Mouse (Mus musculus): ENCODE results near the gene Atp2b1. TPM values are rescaled to one million over a fixed set of nuclear protein-coding genes. Genes with fewer than 3 reads are reported as not detected.

Atp2b1 gene
- total and polyA plus RNA-seq, 3 experiments = 23.5 to 26.6 TPM; not detected in 1

- TF ChIP-seq MAZ (IDR thresholded peaks at IDR 0.05; ENCODE audit: low read depth, low read length) (no peak), EP300 (IDR thresholded peaks at IDR 0.05; ENCODE audit: low read depth in 1 of 2, low read length in 2 of 2) (no peak), SIN3A (IDR thresholded peaks at IDR 0.05; ENCODE audit: low read length) (no peak), BHLHE40 (IDR thresholded peaks at IDR 0.05; ENCODE audit: borderline replicate concordance, low read depth, low read length) (no peak), MEF2A (IDR thresholded peaks at IDR 0.05; ENCODE audit: extremely low read depth, insufficient replicate concordance, low read depth, low read length, poor library complexity, severe bottlenecking) (no peak), NELFE (IDR thresholded peaks at IDR 0.05; ENCODE audit: low read depth, low read length) (no peak), JUND (IDR thresholded peaks at IDR 0.05; ENCODE audit: low read depth, low read length) (no peak), POLR2AphosphoS5 (IDR thresholded peaks at IDR 0.05; ENCODE audit: borderline replicate concordance, low read depth, low read length) (no peak), MXI1 (IDR thresholded peaks at IDR 0.05; ENCODE audit: low read depth, low read length) (no peak), USF1 (IDR thresholded peaks at IDR 0.05; ENCODE audit: low read depth, low read length) (no peak), MAX (IDR thresholded peaks at IDR 0.05; ENCODE audit: low read length) (no peak), ZKSCAN1 (IDR thresholded peaks at IDR 0.05; ENCODE audit: low read depth, low read length) (no peak), ZNF384 (IDR thresholded peaks at IDR 0.05; ENCODE audit: low read depth, low read length) (no peak), MAFK (IDR thresholded peaks at IDR 0.05; ENCODE audit: borderline replicate concordance, low read depth, low read length) (no peak), ETS1 (IDR thresholded peaks at IDR 0.05; ENCODE audit: low read depth, low read length) (no peak), ELF1 (IDR thresholded peaks at IDR 0.05; ENCODE audit: low read depth, low read length) (no peak)
- Histone ChIP-seq H3K4me1 (ENCODE audit: control insufficient read depth in 1 of 2, insufficient read depth in 2 of 2, low read length in 2 of 2) (peaks cover 0 to 2% of the 10 kb centered on the region in 2 experiments; a peak in 1 of 4 replicates), H3K27ac (ENCODE audit: control insufficient read depth, low read depth, low read length) (no peak overlapping the region), H3K27me3 (ENCODE audit: control insufficient read depth in 1 of 2, insufficient read depth in 2 of 2, low read length in 2 of 2) (no peaks in the 10 kb centered on the region), H3K4me3 (ENCODE audit: control insufficient read depth in 1 of 2, insufficient read depth in 1 of 2, low read depth in 2 of 2, low read length in 2 of 2) (no peak overlapping the region), H3K79me2 (ENCODE audit: control insufficient read depth, insufficient read depth, low read length, poor library complexity) (peaks cover 14% of the 10 kb centered on the region; the same call in 1 of the 2 replicates), H3K9ac (ENCODE audit: control insufficient read depth, low read depth, low read length, poor library complexity, severe bottlenecking) (no peak overlapping the region), H3K36me3 (ENCODE audit: control insufficient read depth in 1 of 2, insufficient read depth in 2 of 2, low read length in 2 of 2) (no peaks in the 10 kb centered on the region; a peak in 1 of 4 replicates), H3K9me3 (replicated peaks; ENCODE audit: insufficient read depth, low read length) (no peaks in the 10 kb centered on the region)
- no peak for DNase-seq (ENCODE audit: low read depth, low spot score)
Measured at GRCm38 (mm10) chr10:98940799-98941198, 26.6 kb downstream of the Atp2b1 start.

GRCm38 (mm10) chr10:98941991-98942390 is 27.8 kb downstream of the Atp2b1 start:
- H3K36me3 ChIP-seq (ENCODE audit: control insufficient read depth in 1 of 2, insufficient read depth in 2 of 2, low read length in 2 of 2) = no peaks in the 10 kb centered on the region; a peak in 2 of 4 replicates
- H3K4me1 ChIP-seq (ENCODE audit: control insufficient read depth in 1 of 2, insufficient read depth in 2 of 2, low read length in 2 of 2) = peaks cover under 1 to 2% of the 10 kb centered on the region in 2 experiments; a peak in 1 of 4 replicates
- no peak overlapping the region for H3K4me3 ChIP-seq (ENCODE audit: control insufficient read depth in 1 of 2, insufficient read depth in 1 of 2, low read depth in 2 of 2, low read length in 2 of 2)
- H3K79me2 ChIP-seq (ENCODE audit: control insufficient read depth, insufficient read depth, low read length, poor library complexity) = peaks cover 13% of the 10 kb centered on the region
- no peaks in the 10 kb centered on the region for H3K9me3 ChIP-seq (replicated peaks; ENCODE audit: insufficient read depth, low read length)
- DNase-seq (ENCODE audit: low read depth, low spot score) = no peak
- no peak for TF ChIP-seq USF1 (IDR thresholded peaks at IDR 0.05; ENCODE audit: low read depth, low read length)
- no peak for TF ChIP-seq POLR2AphosphoS5 (IDR thresholded peaks at IDR 0.05; ENCODE audit: borderline replicate concordance, low read depth, low read length)
- TF ChIP-seq MXI1 (IDR thresholded peaks at IDR 0.05; ENCODE audit: low read depth, low read length) = no peak
- TF ChIP-seq SIN3A (IDR thresholded peaks at IDR 0.05; ENCODE audit: low read length) = no peak
- TF ChIP-seq BHLHE40 (IDR thresholded peaks at IDR 0.05; ENCODE audit: borderline replicate concordance, low read depth, low read length) = no peak
- no peak for TF ChIP-seq USF2 (IDR thresholded peaks at IDR 0.05; ENCODE audit: borderline replicate concordance in 1 of 2, insufficient read depth in 1 of 2, low read depth in 1 of 2, low read length in 2 of 2)
- no peak for TF ChIP-seq ZC3H11A (IDR thresholded peaks at IDR 0.05; ENCODE audit: low read depth, low read length)
- no peak for TF ChIP-seq HCFC1 (IDR thresholded peaks at IDR 0.05; ENCODE audit: low read depth, low read length)
- no peak for TF ChIP-seq CTCF (IDR thresholded peaks at IDR 0.05 in 2 of 3, conservative IDR thresholded peaks at IDR 0.05 in 1 of 3; ENCODE audit: control insufficient read depth in 1 of 3, insufficient read depth in 1 of 3, low read depth in 2 of 3, low read length in 3 of 3, poor library complexity in 1 of 3, severe bottlenecking in 1 of 3)
- TF ChIP-seq POLR2AphosphoS2 (IDR thresholded peaks at IDR 0.05; ENCODE audit: low read length) = no peak
- no peak overlapping the region for H3K27ac ChIP-seq (ENCODE audit: control insufficient read depth, low read depth, low read length)
- H3K9ac ChIP-seq (ENCODE audit: control insufficient read depth, low read depth, low read length, poor library complexity, severe bottlenecking) = no peak overlapping the region
- no peaks in the 10 kb centered on the region for H3K27me3 ChIP-seq (ENCODE audit: control insufficient read depth in 1 of 2, insufficient read depth in 2 of 2, low read length in 2 of 2)
